In genomic region chr9:7854196-7854595, GRCm38 (mm10) we compare ENCODE assay signal across 6 mouse cellular contexts. TPM values are rescaled to one million over a fixed set of nuclear protein-coding genes. Genes with fewer than 3 reads are reported as not detected.
A peak's percentile ranks its signal among the peaks of the same experiment; 100 is the strongest.
DNase-seq lines count a peak whose midpoint lies in the region; ATAC-seq and TF ChIP-seq lines count a peak whose summit lies in the region.
"Not testable (repeated sequence)": the region's sequence is repeated elsewhere in the genome, so short reads cannot be mapped to it uniquely, and the experiment has no call there.

No protein-coding gene starts in this region.

- not testable (repeated sequence) for TF ChIP-seq POLR2A in cerebellum, adult 2 months (IDR thresholded peaks at IDR 0.05; ENCODE audit: borderline replicate concordance, insufficient read depth, low read length)

- WGBS in cerebellum, adult 2 months, result 25% methylated on average over 14 of the region's 14 CpGs
- 75% methylated on average over 14 of the region's 14 CpGs for WGBS in heart, embryonic 10.5 days
- WGBS in midbrain, embryonic 13.5 days, result 73% methylated on average over 14 of the region's 14 CpGs

- ATAC-seq in cerebellum, adult (ENCODE audit: insufficient number of reproducible peaks, low FRiP score, low TSS enrichment), result peak; percentile 96
- ATAC-seq in midbrain, embryonic 13.5 days, result peak; percentile 12; the same call in 1 of the 2 replicates

- H3K4me3 ChIP-seq in cerebellum, adult 2 months (replicated peaks; ENCODE audit: insufficient read depth, low read depth, low read length); heart, embryonic 10.5 days; midbrain, embryonic 13.5 days (replicated peaks): not testable (repeated sequence)

- not testable (repeated sequence) for H3K4me2 ChIP-seq in midbrain, embryonic 13.5 days (replicated peaks)

- not testable (repeated sequence) for H3K9ac ChIP-seq in midbrain, embryonic 13.5 days (replicated peaks)

- not testable (repeated sequence) for H3K27ac ChIP-seq in cerebellum, adult 2 months (ENCODE audit: insufficient read depth, low read length); heart, embryonic 10.5 days; midbrain, embryonic 13.5 days

- peak; percentile 46 to 62 for DNase-seq in cerebellum, adult 2 months
- peak; percentile 58 for DNase-seq in cerebellum, postnatal 10 days
- DNase-seq in cerebellum, postnatal 36 days, result peak; percentile 31 to 42
- peak; percentile 63 for DNase-seq in heart, embryonic 10.5 days (ENCODE audit: low spot score)

- not testable (repeated sequence) for H3K27me3 ChIP-seq in cerebellum, adult 2 months (ENCODE audit: control insufficient read depth, insufficient read depth, low read length); heart, embryonic 10.5 days (ENCODE audit: insufficient read depth, poor library complexity, severe bottlenecking); midbrain, embryonic 13.5 days

- not testable (repeated sequence) for H3K36me3 ChIP-seq in heart, embryonic 10.5 days; midbrain, embryonic 13.5 days

- H3K4me1 ChIP-seq in cerebellum, adult 2 months (ENCODE audit: control insufficient read depth, insufficient read depth, low read length); heart, embryonic 10.5 days; midbrain, embryonic 13.5 days (replicated peaks): not testable (repeated sequence)

- TF ChIP-seq CTCF in cerebellum, adult 2 months (IDR thresholded peaks at IDR 0.05; ENCODE audit: borderline replicate concordance, insufficient read depth, low read depth, low read length), result not testable (repeated sequence)

- not testable (repeated sequence) for H3K9me3 ChIP-seq in heart, embryonic 10.5 days; midbrain, embryonic 13.5 days

RNA-seq across cellular contexts. Expression of gene Birc2, which starts 17.3 kb away (rescaled TPM):
- 32.6 and 37.8 TPM in 2 replicates for polyA plus RNA-seq in cerebellum, adult 2 months (2012; rRNA removed)
- polyA plus RNA-seq in heart, embryonic 10.5 days (2016; fragmentation: Nextera tagmentation; extraction: Ambion mirVana), result 23.6 and 24.2 TPM in 2 replicates
- polyA plus RNA-seq in midbrain, embryonic 13.5 days (2015; fragmentation: Nextera tagmentation; extraction: Ambion mirVana), result 49.1 and 50.7 TPM in 2 replicates

RNA-seq across cellular contexts. Expression of gene Birc3, which starts 18.8 kb away (rescaled TPM):
- 2.0 and 2.4 TPM in 2 replicates for polyA plus RNA-seq in cerebellum, adult 2 months (2012; rRNA removed)
- 4.9 and 5.2 TPM in 2 replicates for polyA plus RNA-seq in heart, embryonic 10.5 days (2016; fragmentation: Nextera tagmentation; extraction: Ambion mirVana)
- 1.4 and 1.5 TPM in 2 replicates for polyA plus RNA-seq in midbrain, embryonic 13.5 days (2015; fragmentation: Nextera tagmentation; extraction: Ambion mirVana)
